Mouse (Mus musculus) adrenal gland, postnatal 36 days (tissue): ENCODE results near the gene Axin2. TPM values are rescaled to one million over a fixed set of nuclear protein-coding genes. Genes with fewer than 3 reads are reported as not detected.

ENCODE experiments used
- DNase-seq, 2 experiments: peaks; one replicate each; pipeline ENCODE4 v3.0.0; 2021; ENCODE audit warnings: mixed read lengths in 1 of 2
- total RNA-seq, 2 experiments: library from RNA; stranded (reverse); gene quantifications; 2 replicates each; pipeline ENCODE4 v1.2.3; 2021

Axin2 gene
- total RNA-seq, 2 experiments from 2014 or later: 34.0 to 38.0 TPM

DNA sequence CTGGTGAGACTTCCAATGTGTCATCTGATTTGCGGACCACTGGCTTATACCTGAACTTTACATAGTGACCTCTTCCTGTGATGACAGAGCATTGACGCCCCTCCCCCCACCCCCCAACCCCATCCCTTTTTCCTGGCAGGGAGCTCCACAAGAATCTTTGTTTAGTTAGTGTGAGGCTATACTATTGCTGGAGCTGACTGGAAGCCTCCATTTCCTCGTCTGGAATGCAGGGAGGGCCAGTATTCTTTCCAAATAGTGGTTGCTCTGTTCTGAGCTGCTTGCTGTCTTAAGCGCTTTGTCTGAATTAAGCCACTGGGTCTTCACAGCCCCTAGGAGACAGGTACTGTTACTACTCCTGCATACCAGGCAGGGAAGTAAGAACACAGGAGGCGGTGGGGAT, 53.7 kb downstream of the Axin2 start:
- DNase-seq: no peak

DNA sequence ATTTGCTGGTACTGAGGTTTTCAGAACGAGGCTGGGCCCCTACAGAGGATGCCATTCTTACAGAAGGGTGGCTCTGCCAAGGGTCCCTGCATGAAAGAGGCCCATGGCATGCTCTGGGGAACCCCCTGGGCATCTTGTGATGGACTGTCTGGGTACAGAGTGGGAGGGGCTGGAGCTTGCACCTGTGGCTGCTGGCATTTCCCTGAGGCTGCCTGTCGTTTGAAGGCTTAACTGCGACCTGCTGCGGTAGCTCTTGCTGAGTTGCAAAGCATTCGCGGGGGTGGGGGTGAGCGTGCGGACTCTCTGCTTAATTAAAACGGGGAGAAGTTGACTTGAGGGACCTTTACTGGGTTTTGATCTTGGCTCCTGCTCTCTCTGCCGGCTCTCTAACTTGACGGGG, 55.4 kb downstream of the Axin2 start:
- DNase-seq: no peak

DNA sequence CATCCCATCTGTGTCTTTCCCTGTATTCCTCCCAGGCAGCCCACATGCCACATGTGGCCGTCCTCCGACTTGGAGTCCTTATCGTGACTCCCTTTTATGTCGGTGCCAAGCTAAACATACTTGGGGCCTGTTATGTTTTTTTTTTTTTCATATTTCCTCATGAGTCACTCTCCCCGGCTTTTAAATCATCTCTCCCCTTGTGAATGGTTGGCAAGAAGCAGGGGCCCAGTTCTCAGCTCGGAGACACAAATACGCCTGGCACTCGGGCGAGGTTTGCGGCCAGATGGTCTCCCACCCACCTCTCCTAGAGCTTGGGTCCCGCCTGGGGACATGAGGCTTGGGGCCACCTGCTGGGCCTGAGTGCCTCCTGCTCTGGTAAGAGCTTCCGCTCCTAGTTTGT, 60.4 kb downstream of the Axin2 start:
- DNase-seq: peak; percentile 73 to 76

DNA sequence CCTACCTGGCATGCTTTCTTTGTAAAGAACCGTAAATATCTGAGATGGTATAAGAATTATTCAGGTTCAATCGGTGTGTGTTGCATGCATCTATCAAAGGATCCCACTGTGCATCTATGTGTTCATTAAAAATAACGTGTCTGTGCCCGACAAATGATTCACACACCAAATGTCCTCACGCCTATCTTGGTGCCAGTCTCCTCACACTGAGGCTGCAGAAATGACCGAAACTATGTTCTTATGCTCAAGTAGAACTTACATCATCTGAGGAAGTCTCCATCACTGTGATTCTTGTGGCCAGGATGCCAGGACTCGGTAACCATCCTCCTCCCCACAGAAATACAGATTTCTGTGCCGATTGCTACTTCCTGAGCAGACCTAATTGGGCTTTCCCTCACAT, 60.9 kb downstream of the Axin2 start:
- DNase-seq: no peak

DNA sequence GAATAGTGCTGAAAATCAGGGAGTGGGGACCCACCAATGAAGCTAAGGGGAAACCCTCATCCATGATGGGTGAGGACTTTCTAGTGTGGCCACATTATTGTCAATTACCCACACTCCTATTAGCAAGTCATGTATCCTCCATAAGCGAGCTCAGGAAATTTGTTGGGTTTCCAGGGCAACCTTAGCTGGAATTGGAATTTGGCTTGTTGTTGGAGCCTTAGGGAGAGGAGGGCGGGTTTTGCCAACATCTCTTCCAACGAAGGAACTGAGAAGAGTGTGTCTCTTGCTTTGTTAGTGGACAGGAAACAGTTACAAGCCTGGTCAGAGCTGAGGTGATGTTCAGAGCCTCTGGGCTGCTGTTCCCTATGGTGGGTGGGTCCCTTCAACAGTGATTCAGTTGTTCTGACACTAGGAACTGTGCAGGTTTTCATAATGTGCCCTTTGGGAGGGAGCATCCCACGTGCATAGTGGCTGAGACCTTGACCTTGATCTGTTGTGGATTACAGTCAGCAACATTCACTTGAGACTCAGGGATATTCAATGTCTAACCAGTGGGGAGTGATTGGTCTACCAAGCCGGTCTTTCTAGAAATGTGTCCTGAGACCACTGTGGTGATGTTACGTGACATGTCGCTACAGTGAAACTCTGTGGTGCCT, 63.4 kb downstream of the Axin2 start:
- peak in 1 of 2 experiments; percentile 46 for DNase-seq

DNA sequence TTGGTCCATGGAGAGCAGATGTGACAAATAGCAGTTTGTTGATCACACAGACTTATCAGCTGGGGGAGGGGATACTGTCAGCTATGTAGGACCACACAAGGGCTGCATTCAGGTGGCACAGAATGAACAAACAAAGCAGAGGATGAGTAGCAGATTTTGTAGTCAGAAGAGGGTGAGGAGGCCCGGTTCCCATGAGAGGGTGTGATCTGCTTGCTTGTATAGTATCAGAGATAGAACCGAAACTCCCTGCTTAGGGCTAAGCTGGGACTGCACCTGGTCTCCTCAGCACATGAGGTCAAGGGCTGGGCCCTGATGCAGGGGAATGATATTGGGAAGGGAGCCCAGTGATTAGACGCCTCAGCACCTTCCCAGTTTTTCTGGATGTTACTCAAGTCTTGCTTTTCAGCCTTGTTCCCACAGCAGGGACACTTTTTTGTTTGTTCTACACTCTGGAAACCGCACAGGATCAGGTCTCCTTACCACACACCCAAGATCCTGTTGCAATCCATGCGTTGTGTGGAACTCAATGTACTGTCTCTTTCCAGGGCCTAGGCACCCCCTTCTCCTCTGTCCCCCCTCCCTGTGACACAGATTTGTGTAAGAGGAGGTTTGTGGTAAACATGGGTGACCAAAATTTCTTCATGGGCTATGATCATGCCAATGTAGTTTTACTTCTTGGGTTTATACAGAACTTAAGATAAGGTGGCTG, 64.7 kb downstream of the Axin2 start:
- DNase-seq: no peak

DNA sequence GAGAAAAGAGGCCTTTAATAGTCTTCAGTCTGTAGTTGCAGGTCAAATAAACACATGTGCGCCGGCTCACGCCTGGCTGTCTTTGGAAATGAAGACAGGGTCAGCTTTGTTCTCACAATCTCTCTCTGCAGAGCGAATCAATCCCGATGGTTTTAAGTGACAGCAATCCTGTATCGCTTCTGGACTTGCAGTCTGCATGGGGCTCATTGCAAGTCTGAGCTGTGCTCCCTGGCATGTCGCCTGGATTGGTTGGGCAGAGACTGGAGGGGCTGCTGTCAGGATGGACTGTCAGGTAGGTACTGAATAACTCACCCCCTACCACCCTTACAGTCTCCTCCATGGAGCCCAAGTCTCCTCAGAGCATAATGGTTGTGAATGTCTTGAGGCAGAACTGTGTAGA, 65.7 kb downstream of the Axin2 start:
- DNase-seq: no peak

DNA sequence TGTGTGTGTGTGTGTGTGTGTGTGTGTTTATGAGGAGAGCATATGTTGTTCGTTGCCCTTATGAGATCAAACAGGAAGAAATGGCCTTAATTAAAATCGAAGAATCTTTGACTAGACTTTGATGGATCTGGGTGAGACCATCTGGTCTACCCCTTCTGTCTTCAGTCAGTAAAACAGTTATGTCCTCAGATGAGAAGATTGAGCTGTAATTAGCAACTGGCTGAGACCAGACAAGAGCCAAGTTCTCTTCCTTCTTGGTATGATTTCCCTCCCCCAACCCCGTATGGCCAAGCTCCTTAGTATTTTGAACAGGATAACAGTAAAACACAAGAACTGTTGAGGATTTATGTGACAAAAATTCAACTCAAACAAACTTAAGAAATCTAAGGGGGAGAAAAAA, 67.1 kb downstream of the Axin2 start:
- no peak for DNase-seq

DNA sequence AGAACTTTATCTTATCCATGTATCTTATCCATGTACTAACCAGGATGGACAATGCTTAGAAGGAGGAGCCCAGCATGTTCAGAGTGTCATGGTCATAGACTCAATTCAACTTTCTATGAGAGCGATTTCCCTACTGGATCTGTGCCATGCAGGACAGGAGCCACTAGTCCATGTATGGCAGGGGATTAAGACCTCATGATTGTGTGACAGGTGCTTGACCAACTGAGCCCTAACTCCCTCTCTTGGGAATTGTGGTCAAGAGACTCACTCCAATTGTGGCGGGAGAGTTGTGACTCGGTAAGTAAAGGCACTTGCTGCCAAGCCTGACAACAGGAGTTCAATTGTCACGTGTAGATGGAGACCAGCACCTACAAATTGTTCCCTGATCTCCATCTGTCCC, 67.6 kb downstream of the Axin2 start:
- DNase-seq: no peak

DNA sequence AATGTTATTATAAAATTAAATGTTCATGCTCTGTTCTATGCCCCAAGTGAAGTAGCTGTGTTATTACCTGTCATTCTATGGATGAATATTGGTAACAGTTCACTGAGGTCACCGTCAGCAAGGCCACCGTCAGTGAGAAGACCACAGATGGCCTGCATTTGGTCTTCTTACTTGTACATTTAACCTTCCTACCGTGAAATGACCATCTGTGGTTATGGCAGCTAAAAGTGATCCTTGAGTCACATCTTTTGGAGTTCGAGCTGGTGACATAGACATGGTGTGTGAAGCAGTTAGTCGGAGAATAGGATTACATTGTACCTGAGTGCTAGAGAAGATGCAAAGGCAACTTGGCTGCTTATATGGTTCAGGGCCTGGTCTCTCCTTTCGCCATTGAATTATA, 68.1 kb downstream of the Axin2 start:
- DNase-seq: no peak

DNA sequence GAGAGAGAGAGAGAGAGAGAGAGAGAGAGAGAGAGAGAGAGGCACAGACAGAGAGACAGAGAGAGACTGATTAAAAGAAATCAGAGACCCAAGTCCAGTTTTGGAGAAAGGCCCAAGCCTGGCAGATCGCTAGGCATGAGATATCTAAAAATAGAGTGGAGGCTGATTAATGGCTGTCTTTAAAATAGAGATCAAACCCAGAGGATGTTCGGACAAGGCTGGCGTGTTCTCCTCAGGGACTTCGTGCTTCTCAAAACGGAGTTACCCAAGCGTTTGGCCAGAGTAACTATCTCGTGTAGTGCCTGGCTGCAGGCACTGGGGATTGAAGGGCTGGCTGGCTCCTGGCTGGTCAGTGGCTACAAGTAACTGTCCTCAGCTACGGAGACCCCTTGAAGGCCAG, 69.8 kb downstream of the Axin2 start:
- peak; percentile 48 to 64 for DNase-seq

DNA sequence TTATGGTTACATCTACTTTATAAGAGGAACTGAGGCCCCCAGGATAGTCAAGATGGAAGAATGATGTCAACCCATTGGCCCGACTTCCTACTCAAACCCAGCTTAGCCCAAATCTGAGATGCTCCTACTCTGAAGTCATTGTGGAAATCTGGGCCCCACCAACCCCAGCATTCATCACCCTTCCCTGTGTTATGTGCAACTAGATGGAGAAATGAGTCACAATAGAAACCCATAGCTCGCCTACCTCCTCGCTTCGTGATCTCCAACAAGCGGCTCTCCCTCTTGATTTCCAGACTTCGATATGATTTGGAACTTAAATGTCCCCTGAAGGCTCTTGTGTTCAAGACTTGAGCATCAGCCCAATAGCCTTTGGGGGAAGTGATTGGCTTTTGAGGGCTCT, 73.3 kb downstream of the Axin2 start:
- no peak for DNase-seq

DNA sequence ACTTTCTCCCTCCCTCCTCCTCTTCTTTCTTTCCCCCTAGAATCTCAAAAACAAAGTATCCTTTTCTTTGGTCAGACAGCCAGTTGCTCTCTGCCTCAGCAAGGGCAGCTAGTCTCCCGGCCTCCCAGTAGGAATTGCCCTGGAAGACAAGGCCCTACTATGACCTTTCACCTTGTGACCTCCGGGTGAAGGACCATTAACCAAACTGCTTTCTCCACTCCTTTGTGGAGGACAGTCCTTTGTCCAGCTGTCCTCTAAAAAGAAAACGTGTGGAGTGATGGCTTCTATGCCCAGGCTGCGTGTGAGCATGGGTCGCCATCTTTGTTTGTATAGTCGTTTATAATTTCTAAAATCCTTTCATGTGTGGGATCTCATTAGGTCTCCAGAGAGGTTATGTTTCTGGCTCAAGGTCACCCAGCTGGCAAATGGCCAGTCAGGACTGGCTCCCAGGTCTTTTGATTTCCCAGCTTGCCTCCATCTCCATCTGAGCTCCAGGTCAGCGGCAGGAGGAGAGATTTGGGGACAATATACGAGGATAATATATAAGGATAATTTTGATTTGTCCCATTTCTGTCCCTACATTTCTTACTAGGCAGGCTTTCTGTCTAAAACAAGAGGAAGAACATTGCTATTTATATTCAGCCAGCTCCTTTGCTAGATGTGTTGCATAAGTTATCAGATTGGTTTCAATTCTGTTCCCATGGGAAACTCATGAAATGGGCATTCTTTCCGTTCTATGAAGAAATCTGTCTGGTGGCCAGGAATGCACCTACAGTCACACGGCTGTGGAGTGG, 75.2 kb downstream of the Axin2 start:
- peak; percentile 26 to 53 for DNase-seq

DNA sequence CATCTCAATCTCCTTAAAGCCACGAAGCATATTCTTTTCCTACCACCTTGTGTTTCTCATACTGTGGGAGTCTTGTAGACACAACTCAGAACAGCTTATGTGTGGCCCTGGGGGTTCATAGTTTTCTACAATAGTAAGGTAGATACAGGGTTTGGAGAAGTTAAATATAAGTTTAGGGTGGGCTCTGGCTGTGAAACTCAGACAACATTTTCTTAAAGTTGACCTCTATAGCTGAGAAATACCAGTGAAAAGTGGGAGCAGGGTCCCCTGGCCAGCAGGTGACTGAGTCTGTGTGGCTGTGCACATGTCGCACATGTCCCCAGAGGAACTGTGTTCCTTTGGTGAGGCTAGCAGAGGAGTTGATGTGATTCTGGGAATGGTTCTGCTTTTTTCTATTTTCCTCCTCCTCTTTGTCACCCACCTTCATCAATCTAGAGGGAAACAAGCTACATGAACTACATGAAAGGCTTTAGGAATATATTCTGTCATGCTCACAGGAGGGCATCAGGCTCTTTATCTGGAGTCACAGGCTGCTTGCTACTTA, 75.9 kb downstream of the Axin2 start:
- DNase-seq: no peak

DNA sequence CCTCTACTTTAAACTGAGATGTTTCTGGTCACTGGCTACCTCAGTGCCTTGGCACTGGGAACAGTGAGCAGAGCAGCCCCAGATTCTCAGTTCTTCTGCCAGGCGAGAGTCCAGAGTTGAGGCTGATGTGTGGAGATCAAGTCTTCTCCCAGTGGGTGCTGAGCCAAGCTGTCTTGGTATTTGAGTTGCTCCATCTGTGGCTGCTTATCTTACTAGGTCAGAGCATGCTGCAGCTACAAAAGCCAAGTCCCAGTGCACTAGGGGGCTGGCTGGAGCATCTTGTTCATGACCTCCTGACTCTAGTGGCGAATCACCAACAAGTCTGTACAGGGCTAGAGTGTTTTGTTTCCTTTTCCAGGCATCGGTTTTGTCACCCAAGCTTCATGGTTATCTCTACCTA, 77.7 kb downstream of the Axin2 start:
- DNase-seq: peak in 1 of 2 experiments; percentile 48

Other genes starting within 250 kb of the Axin2 start
- not detected for gene E030025P04Rik, start 224.0 kb downstream of the Axin2 start, total RNA-seq